Mouse (Mus musculus) heart, embryonic 14.5 days (tissue): ENCODE measurements around the gene Ciart. TPM values are rescaled to one million over a fixed set of nuclear protein-coding genes. Genes with fewer than 3 reads are reported as not detected.

Source experiments
- ATAC-seq: fragments of 200-750 bp; cut with Nextera tagmentation; 2 replicates; pipeline ENCODE4 v1.8.0; 2017; ENCODE audit warnings: low read depth, moderate TSS enrichment; ENCODE audit not compliant: insufficient number of reproducible peaks, insufficient read depth, low FRiP score
- H3K27ac ChIP-seq, 2 experiments: fragments of 200-500 bp in 1 of 2; fragments of 300-500 bp in 1 of 2; sonication (generic) in 1 of 2; replicated peaks in 1 of 2; 2 replicates each; pipeline ENCODE4 v1.5.1; 2012 to 2014; ENCODE audit warnings: low read depth in 2 of 2, low read length in 2 of 2, control low read depth in 1 of 2, mild to moderate bottlenecking in 1 of 2, mixed read lengths in 1 of 2; ENCODE audit not compliant: control insufficient read depth in 1 of 2, insufficient read depth in 1 of 2
- H3K27me3 ChIP-seq: fragments of 300-500 bp; sonication (generic); 2 replicates; pipeline ENCODE4 v1.6.1; 2014; ENCODE audit warnings: mild to moderate bottlenecking, low read length, control low read depth; ENCODE audit not compliant: control insufficient read depth, insufficient read depth
- H3K36me3 ChIP-seq: fragments of 300-500 bp; sonication (generic); 2 replicates; pipeline ENCODE4 v1.6.1; 2014; ENCODE audit warnings: mild to moderate bottlenecking, control low read depth, low read length, mixed read lengths; ENCODE audit not compliant: control insufficient read depth, insufficient read depth
- H3K4me1 ChIP-seq, 2 experiments: fragments of 200-500 bp in 1 of 2; fragments of 300-500 bp in 1 of 2; sonication (generic) in 1 of 2; 2 replicates each; pipeline ENCODE4 v1.6.1; 2012 to 2014; ENCODE audit warnings: low read length in 2 of 2, control low read depth in 1 of 2, mixed read lengths in 1 of 2; ENCODE audit not compliant: control insufficient read depth in 2 of 2, insufficient read depth in 2 of 2
- H3K4me2 ChIP-seq: fragments of 300-500 bp; sonication (generic); 2 replicates; pipeline ENCODE4 v1.6.1; 2014; ENCODE audit warnings: mild to moderate bottlenecking, low read length
- H3K4me3 ChIP-seq, 2 experiments: fragments of 200-500 bp in 1 of 2; fragments of 300-500 bp in 1 of 2; sonication (generic) in 1 of 2; 2 replicates each; pipeline ENCODE4 v1.5.1; 2012 to 2014; ENCODE audit warnings: low read length in 2 of 2, mild to moderate bottlenecking in 2 of 2, control low read depth in 1 of 2, low read depth in 1 of 2, moderate library complexity in 1 of 2; ENCODE audit not compliant: control insufficient read depth in 1 of 2, insufficient read depth in 1 of 2
- H3K9ac ChIP-seq: fragments of 300-500 bp; sonication (generic); 2 replicates; pipeline ENCODE4 v1.6.1; 2014; ENCODE audit warnings: mild to moderate bottlenecking, low read length
- H3K9me3 ChIP-seq: fragments of 300-500 bp; sonication (generic); 2 replicates; pipeline ENCODE4 v1.6.1; 2016; ENCODE audit warnings: low read length, control low read depth; ENCODE audit not compliant: control insufficient read depth
- WGBS: fragments of 180-500 bp; shearing (Covaris S2); extraction: QIAGEN DNeasy Blood & Tissue Kit; methylation state at CpG from one replicate; pipeline ENCODE4 v1.1.7; 2014; 5-methylcytosine and 5-hydroxymethylcytosine counted together
- polyA plus RNA-seq: library from polyadenylated mRNA; unstranded; fragments of >200 nt; fragmentation: Nextera tagmentation; extraction: Ambion mirVana; gene quantifications from 2 replicates; pipeline ENCODE4 v1.2.1, GENCODE M21; 2014

Gene Ciart
- polyA plus RNA-seq, 1 experiment from 2014 or later, result 3.1 TPM

DNA sequence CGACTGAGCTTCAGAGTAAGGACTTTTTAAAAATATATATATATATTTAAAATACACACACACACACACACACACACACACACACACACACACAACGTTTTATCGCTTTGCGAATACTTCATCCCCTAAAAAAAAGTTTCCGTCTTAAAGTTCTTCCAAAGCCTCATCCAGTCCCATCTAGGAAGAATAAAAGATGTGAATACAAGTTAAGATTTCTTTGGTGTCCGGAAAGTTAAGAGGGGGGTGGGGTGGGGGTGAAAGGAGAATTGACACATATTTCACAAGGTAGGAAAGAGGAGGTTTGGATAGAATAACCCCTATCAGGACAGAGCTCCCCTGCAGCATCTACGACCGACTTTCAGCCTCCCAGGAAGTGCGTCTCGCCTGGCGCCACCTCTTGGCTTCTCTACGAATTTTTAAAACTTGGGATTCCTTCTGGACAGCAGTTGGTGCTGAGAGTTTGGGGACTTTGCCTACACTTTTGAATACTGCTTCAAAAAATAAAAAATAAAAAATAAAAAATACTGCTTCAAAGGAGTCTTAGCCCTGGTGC is 24.0 kb upstream of the Ciart start:
- peaks cover 18 to 45% of the 10 kb centered on the region in 2 experiments for H3K4me1 ChIP-seq
- peak overlapping the region; percentile 76 for H3K9ac ChIP-seq
- H3K27ac ChIP-seq, result no peak overlapping the region
- H3K36me3 ChIP-seq, result no peaks in the 10 kb centered on the region
- H3K27me3 ChIP-seq, result no peaks in the 10 kb centered on the region
- H3K4me3 ChIP-seq, result peak overlapping the region; percentile 46 to 47; a peak in 3 of 4 replicates
- WGBS, result under 1% methylated on average over 12 of the region's 12 CpGs
- no peak for ATAC-seq
- H3K9me3 ChIP-seq, result no peaks in the 10 kb centered on the region
- H3K4me2 ChIP-seq, result peak overlapping the region; percentile 93

DNA sequence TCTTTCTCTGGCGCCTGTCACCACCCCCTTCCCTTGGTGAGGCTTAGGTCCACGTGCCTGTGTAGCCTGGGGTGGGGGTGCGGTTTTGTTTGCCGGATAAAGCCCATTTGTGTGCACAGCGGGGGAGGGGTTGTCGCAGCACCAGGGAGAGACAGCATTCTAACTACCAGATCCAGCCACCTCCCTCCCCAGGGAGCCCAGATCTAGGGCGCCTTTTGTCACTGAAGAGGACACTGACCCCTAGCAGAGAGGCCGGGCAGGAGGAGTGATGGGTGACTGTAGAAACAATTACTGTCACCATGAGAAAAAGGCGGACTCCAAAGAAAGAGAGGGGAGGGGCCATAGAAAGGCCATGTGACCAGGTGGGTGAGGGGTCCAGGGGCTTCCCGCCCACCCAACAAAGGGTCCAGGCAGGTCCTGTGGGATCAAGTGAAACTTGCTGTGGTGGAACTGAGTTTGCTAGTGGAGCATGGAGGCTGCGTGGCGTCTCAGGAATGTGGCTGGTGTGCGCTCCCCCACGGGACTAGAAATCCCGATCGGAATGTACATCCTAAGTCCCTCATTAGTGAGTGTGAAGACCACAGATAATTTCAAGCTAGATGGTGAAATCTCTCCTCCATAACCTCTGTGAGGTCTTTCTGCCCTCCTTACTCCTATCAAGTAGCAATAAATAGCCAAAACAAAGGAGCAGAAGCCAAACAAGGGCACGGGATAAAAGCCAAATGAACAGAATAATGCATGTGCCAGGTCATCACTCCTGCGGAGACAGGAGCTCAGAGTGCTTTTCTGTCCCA is 23.3 kb upstream of the Ciart start:
- no peaks in the 10 kb centered on the region for H3K27me3 ChIP-seq
- no peaks in the 10 kb centered on the region for H3K36me3 ChIP-seq
- peaks cover 18 to 45% of the 10 kb centered on the region in 2 experiments for H3K4me1 ChIP-seq
- H3K4me3 ChIP-seq, result peak overlapping the region; percentile 46 to 47
- H3K9ac ChIP-seq, result peak overlapping the region; percentile 76
- no peaks in the 10 kb centered on the region for H3K9me3 ChIP-seq
- 0% methylated on average over 18 of the region's 18 CpGs for WGBS
- H3K27ac ChIP-seq, result peak overlapping the region; percentile 81 to 84
- H3K4me2 ChIP-seq, result peak overlapping the region; percentile 93
- peak; percentile 29 for ATAC-seq

DNA sequence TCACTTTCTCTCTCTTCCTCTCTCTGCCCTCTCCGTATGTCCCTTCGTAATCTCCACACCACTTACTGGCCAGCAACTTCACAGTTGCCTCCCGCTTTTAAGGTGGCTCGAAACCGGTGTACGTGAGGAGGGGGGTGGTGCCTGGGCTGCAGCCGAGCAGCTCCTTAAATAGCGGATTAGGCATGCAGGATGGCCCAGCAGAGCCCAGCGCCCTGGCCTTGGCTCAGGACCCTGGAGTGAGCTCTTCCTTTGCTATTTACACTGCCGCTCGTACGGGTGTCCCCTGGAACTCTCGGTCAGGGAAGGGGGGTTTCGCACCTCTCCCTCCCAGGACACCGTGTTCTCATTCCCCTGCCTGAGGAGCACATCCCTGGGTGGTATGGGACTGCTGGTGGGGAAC is 22.5 kb upstream of the Ciart start, which contains the start of gene Car14:
Car14 (minus strand) TSS at position 124 of the 400 bp plus-strand sequence.
- Histone ChIP-seq H3K27me3 (no peaks in the 10 kb centered on the region), H3K9me3 (no peaks in the 10 kb centered on the region), H3K4me2 (peak within 1 kb of the TSS; percentile 93), H3K27ac (peak within 1 kb of the TSS; percentile 81 to 84), H3K4me1 (peaks cover 18 to 45% of the 10 kb centered on the region in 2 experiments), H3K4me3 (peak within 1 kb of the TSS; percentile 46 to 47), H3K36me3 (no peaks in the 10 kb centered on the region), H3K9ac (peak within 1 kb of the TSS; percentile 76)
- peak; percentile 50 for ATAC-seq
- WGBS, result under 1% methylated on average over 15 of the region's 15 CpGs

DNA sequence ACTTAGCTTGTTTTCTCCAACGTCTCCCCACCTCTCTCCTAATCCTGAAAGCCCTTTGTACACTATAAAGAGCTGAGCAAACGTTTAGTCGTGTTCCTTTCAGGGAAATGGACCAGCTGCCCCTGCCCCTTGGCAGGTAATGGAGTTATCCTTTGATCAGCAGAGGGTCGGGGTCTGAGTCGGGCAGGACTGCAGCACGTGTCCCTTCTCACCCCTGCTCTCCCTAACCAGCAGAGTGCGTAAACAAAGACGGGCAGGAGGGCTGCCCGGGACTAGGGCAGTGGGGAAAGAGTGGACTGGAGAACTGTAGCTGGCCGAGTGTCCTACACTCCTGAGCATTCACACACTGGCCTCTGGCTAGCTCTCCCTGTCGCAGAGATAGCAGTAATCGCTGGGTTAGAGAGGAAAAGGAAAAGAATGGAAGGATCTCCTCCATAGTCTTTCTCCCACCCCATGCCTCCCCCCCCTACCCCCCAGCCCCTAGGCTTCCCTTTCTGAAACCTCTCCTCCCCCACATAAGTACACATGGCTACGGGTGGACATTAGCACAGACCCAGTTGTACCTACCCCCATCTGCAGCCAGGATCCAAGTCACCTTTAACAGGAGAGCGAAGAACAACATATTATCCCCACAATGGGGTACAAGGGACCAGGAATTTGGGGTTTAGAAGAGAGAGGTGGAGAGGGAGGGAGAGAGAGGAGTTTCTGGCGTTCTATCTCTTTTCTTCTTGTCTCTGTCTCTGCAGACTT is 21.9 kb upstream of the Ciart start:
- Histone ChIP-seq H3K27me3 (no peaks in the 10 kb centered on the region), H3K4me2 (peak overlapping the region; percentile 93), H3K9me3 (no peaks in the 10 kb centered on the region), H3K4me3 (peak overlapping the region; percentile 46 to 47), H3K4me1 (peaks cover 18 to 45% of the 10 kb centered on the region in 2 experiments), H3K36me3 (peaks cover under 1% of the 10 kb centered on the region; the same call in 1 of the 2 replicates), H3K27ac (peak overlapping the region; percentile 81 to 84), H3K9ac (peak overlapping the region; percentile 76)
- 5% methylated on average over 15 of the region's 15 CpGs for WGBS
- no peak for ATAC-seq

DNA sequence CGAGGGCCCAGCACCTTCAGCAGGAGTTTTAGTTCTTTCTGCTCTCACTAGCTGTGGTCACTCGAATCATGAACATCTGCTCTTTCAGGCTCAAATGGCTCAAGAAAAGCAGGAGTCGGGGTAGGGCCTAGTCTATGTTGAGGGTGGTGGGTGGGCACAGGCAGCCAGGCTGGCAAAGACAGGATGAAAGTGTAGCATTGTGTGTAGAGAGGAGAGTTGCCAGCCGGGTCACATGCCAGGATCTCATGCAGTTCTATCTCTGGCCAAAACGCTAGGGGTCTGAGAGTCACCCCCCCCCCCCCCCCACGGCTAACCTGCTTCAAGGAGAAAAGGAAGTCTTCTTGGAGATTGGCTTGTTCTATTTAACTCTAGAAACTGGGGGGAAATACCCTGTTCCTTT is 20.6 kb upstream of the Ciart start:
- H3K9ac ChIP-seq, result peak overlapping the region; percentile 76; the same call in 1 of the 2 replicates
- peak overlapping the region; percentile 93 for H3K4me2 ChIP-seq
- peaks cover 13% of the 10 kb centered on the region for H3K36me3 ChIP-seq
- 0 out of 4 replicates have a peak overlapping the region, but pooled peaks have one; percentile 1 to 46 for H3K4me3 ChIP-seq
- no peaks in the 10 kb centered on the region for H3K9me3 ChIP-seq
- no peak for ATAC-seq
- peak overlapping the region; percentile 48 to 54; a peak in 3 of 4 replicates for H3K27ac ChIP-seq
- no peaks in the 10 kb centered on the region for H3K27me3 ChIP-seq
- H3K4me1 ChIP-seq, result peaks cover 18 to 45% of the 10 kb centered on the region in 2 experiments
- 34% methylated on average over 6 of the region's 6 CpGs for WGBS

DNA sequence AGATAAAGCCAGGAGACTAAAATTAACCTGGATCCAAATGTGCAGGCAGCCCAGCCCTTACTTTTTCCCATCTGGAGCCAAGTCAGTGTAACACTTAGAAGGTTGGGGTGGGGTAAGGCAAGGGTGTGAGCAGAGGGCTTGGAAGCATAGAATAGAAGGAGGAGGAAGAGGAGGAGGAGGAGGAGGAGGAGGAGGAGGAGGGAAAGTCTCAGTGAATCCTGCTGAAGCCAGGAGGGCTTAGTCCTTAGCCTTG is 20.2 kb upstream of the Ciart start:
- Histone ChIP-seq H3K27me3 (no peaks in the 10 kb centered on the region), H3K4me1 (peaks cover 18 to 45% of the 10 kb centered on the region in 2 experiments), H3K27ac (peak overlapping the region; percentile 48 to 54; a peak in 3 of 4 replicates), H3K4me3 (0 out of 4 replicates have a peak overlapping the region, but pooled peaks of 1 of the 2 experiments have one; percentile 1), H3K9ac (peak overlapping the region; percentile 76), H3K4me2 (peak overlapping the region; percentile 93), H3K9me3 (no peaks in the 10 kb centered on the region), H3K36me3 (peaks cover 16% of the 10 kb centered on the region)
- no peak for ATAC-seq

DNA sequence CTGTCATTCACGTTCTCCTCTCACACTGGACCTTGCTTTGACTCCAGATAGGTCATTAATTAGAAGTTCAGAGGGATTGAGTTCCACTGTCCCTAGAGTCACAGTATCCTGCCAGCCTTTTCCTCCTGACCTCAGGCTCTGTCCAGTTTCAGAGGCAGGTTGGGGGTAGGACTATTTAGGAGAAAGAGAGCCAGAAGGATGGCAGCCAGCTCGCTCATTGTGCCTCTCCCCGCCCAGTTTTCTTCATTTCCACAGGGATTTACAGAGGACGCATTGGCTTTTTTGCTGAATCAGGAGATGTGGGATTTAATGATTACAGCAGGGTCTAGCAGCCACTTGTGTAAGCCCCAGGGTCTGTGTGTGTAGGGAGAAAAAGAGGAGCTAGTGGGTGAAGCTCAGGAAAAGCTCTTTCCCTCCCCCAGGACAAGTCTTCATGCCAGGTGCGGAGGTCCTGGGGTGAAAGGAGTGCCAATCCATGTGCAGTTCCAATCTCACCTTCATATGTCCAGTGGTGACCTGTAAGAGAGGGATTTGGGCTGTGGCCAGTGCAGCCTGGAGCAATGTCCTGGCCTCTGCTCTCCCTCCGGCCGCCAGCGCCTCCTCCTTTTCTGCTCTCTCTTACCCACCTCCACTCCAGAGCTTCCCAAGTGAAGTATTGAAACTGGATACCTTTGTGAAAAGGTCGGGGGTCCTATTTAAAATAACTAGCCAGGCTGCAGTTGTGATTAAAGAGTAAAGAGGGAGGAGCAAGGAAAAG is 19.7 kb upstream of the Ciart start:
- H3K9me3 ChIP-seq, result no peaks in the 10 kb centered on the region
- WGBS, result 55% methylated on average over 9 of the region's 9 CpGs
- no peak for ATAC-seq
- H3K4me1 ChIP-seq, result peaks cover 18 to 45% of the 10 kb centered on the region in 2 experiments
- peak overlapping the region; percentile 48 to 54 for H3K27ac ChIP-seq
- peak overlapping the region; percentile 93 for H3K4me2 ChIP-seq
- H3K36me3 ChIP-seq, result peaks cover 17% of the 10 kb centered on the region
- no peak overlapping the region for H3K4me3 ChIP-seq
- peak overlapping the region; percentile 76 for H3K9ac ChIP-seq
- no peaks in the 10 kb centered on the region for H3K27me3 ChIP-seq
